Mouse (Mus musculus): ENCODE data around the gene Msh2. TPM values are rescaled to one million over a fixed set of nuclear protein-coding genes. Genes with fewer than 3 reads are reported as not detected.

Msh2 gene
- 29.0 and 33.8 TPM in 2 replicates for polyA plus RNA-seq (2012; rRNA removed)
- polyA plus RNA-seq (2014; fragmentation: Nextera tagmentation; extraction: Ambion mirVana), result 40.5 and 47.5 TPM in 2 replicates

DNA sequence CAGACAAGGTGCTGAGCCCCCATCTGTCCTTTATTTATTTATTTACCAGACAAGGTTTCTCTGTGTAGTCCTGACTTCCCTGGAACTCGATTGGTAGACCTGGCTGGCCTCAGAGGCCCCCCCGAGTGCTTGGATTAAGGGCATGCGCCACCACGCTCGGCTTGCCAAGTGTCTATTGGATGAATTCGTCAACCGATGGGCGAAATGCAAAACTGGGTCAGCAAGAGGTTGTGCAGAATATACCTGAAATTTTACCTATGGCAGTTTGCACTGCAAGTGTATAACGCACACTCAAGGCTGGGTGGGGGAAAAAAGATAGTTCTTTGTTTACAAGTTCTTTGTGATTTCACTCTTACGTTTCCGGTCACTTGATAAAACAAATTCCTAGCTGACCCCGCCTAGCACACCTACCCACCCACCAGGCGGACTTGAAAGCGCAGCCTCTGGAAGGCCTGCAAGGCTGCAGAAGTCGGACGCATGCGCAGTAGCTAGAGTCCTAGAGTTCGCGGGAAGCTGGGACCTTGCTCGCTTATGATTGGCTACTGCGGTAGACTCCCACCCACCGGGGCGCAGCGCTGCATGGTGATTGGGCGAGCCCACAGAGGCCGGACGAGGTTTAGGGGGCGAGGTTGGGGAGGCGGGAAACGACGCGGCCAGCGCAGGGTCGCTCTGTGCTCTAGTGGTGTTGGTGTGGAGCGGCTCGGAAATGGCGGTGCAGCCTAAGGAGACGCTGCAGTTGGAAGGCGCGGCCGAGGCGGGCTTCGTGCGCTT is at the start of gene Msh2:
TSS of gene Msh2 (plus strand) at position 441 of the 771 bp plus-strand sequence.
- ATAC-seq (ENCODE audit: low FRiP score, low read depth) (peak; percentile 99), DNase-seq (ENCODE audit: low spot score) (peak; percentile 100)
- WGBS, result under 1% methylated on average over 44 of the region's 44 CpGs
- Histone ChIP-seq H3K27me3 (ENCODE audit: control insufficient read depth, insufficient read depth, low read length) (no peaks in the 10 kb centered on the region), H3K36me3 (ENCODE audit: control insufficient read depth, insufficient read depth, low read length) (no peaks in the 10 kb centered on the region), H3K27ac (replicated peaks; ENCODE audit: low read depth, low read length) (peak within 1 kb of the TSS; percentile 71), H3K4me2 (replicated peaks; ENCODE audit: low read depth, low read length, severe bottlenecking) (peak within 1 kb of the TSS; percentile 55), H3K4me3 (replicated peaks; ENCODE audit: low read length) (peak within 1 kb of the TSS; percentile 95), H3K4me1 (ENCODE audit: control insufficient read depth, insufficient read depth, low read length) (peaks cover 10% of the 10 kb centered on the region; the same call in 1 of the 2 replicates), H3K9ac (ENCODE audit: low read depth, low read length, severe bottlenecking) (peak within 1 kb of the TSS; percentile 84), H3K9me3 (ENCODE audit: control insufficient read depth, low read length) (no peaks in the 10 kb centered on the region)
- peak; percentile 93 for TF ChIP-seq POLR2A (IDR thresholded peaks at IDR 0.05; ENCODE audit: borderline replicate concordance, extremely low read depth, insufficient read depth, insufficient read length)

DNA sequence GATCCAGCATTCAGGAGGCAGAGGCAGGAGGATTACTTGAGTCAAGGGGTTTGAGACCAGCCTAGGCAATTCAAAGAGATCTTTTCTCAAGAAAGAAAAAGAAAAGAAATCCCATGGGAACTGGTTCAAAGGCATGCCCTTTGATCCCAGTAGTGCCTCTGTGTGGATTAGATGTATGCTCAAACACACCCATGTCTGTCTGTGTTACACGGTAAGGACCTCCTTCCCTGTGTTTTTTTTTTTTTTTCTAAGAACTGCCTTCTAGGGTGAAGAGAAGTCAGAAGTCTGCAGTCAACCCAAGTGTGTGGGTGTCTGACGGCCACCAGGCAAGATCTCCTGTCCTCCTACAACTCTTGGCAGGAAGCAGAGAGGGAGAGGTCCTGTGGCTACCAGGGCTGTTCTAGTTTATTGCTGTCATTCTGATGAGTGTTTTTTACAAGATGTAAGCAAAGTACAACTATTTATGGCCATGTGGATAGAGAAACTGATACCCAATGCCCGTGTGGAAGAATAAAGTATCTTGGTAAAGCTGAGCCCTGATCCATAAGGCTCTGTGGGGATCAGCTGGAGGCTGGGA is 46.5 kb upstream of the Msh2 start:
- H3K4me2 ChIP-seq (replicated peaks; ENCODE audit: low read depth, low read length, severe bottlenecking), result no peak overlapping the region
- H3K9ac ChIP-seq (ENCODE audit: low read depth, low read length, severe bottlenecking), result no peak overlapping the region
- H3K4me3 ChIP-seq (replicated peaks; ENCODE audit: low read length), result no peak overlapping the region
- DNase-seq (ENCODE audit: low spot score) (no peak), ATAC-seq (ENCODE audit: low FRiP score, low read depth) (no peak)
- no peak for TF ChIP-seq POLR2A (IDR thresholded peaks at IDR 0.05; ENCODE audit: borderline replicate concordance, extremely low read depth, insufficient read depth, insufficient read length)
- H3K27ac ChIP-seq (replicated peaks; ENCODE audit: low read depth, low read length), result no peak overlapping the region
- no peaks in the 10 kb centered on the region for H3K4me1 ChIP-seq (ENCODE audit: control insufficient read depth, insufficient read depth, low read length)
- 42% methylated on average over 3 of the region's 3 CpGs for WGBS
- no peaks in the 10 kb centered on the region for H3K27me3 ChIP-seq (ENCODE audit: control insufficient read depth, insufficient read depth, low read length)
- H3K36me3 ChIP-seq (ENCODE audit: control insufficient read depth, insufficient read depth, low read length), result no peaks in the 10 kb centered on the region
- H3K9me3 ChIP-seq (ENCODE audit: control insufficient read depth, low read length), result no peaks in the 10 kb centered on the region

GRCm38 (mm10) chr17:87628144-87628543 is 44.0 kb upstream of the Msh2 start:
- Histone ChIP-seq H3K27ac (replicated peaks; ENCODE audit: low read depth, low read length) (no peak overlapping the region), H3K36me3 (ENCODE audit: control insufficient read depth, insufficient read depth, low read length) (no peaks in the 10 kb centered on the region), H3K4me3 (replicated peaks; ENCODE audit: low read length) (no peak overlapping the region), H3K4me1 (ENCODE audit: control insufficient read depth, insufficient read depth, low read length) (no peaks in the 10 kb centered on the region), H3K27me3 (ENCODE audit: control insufficient read depth, insufficient read depth, low read length) (no peaks in the 10 kb centered on the region), H3K4me2 (replicated peaks; ENCODE audit: low read depth, low read length, severe bottlenecking) (no peak overlapping the region), H3K9ac (ENCODE audit: low read depth, low read length, severe bottlenecking) (no peak overlapping the region), H3K9me3 (ENCODE audit: control insufficient read depth, low read length) (no peaks in the 10 kb centered on the region)
- ATAC-seq (ENCODE audit: low FRiP score, low read depth), result no peak
- no peak for TF ChIP-seq POLR2A (IDR thresholded peaks at IDR 0.05; ENCODE audit: borderline replicate concordance, extremely low read depth, insufficient read depth, insufficient read length)
- 63% methylated on average over 5 of the region's 5 CpGs for WGBS
- DNase-seq (ENCODE audit: low spot score), result no peak

DNA sequence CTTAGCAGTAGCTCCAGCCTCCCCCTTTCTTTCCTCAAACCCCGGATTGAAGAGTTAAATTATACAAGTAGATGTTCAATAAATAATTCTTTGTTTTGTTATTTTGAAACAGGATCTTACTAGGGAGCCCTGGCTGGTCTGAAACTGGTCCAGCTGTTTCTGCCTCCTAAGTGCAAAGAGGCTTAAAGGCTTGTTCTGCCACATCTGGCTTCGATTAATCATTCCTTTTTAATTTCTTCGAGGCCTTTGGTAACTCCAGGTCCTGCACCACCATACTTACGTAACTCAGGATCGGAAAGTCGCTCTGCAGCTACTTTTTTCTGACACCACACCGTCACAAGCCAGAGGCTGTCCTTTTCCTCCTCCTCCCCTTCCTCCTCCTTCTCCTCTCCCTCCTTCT is 43.4 kb upstream of the Msh2 start:
- H3K9me3 ChIP-seq (ENCODE audit: control insufficient read depth, low read length), result no peaks in the 10 kb centered on the region
- no peak for TF ChIP-seq POLR2A (IDR thresholded peaks at IDR 0.05; ENCODE audit: borderline replicate concordance, extremely low read depth, insufficient read depth, insufficient read length)
- no peak overlapping the region for H3K9ac ChIP-seq (ENCODE audit: low read depth, low read length, severe bottlenecking)
- no peak overlapping the region for H3K4me2 ChIP-seq (replicated peaks; ENCODE audit: low read depth, low read length, severe bottlenecking)
- no peak overlapping the region for H3K27ac ChIP-seq (replicated peaks; ENCODE audit: low read depth, low read length)
- no peak overlapping the region for H3K4me3 ChIP-seq (replicated peaks; ENCODE audit: low read length)
- peak; percentile 58 for DNase-seq (ENCODE audit: low spot score)
- H3K36me3 ChIP-seq (ENCODE audit: control insufficient read depth, insufficient read depth, low read length), result no peaks in the 10 kb centered on the region
- H3K4me1 ChIP-seq (ENCODE audit: control insufficient read depth, insufficient read depth, low read length), result no peaks in the 10 kb centered on the region
- H3K27me3 ChIP-seq (ENCODE audit: control insufficient read depth, insufficient read depth, low read length), result no peaks in the 10 kb centered on the region
- no peak for ATAC-seq (ENCODE audit: low FRiP score, low read depth)
- WGBS, result 33% methylated on average over 7 of the region's 7 CpGs

- 0 out of 2 replicates have a peak, but pooled peaks have one; percentile 21 for ATAC-seq (ENCODE audit: low FRiP score, low read depth)
Measured at GRCm38 (mm10) chr17:87637056-87637389, 35.1 kb upstream of the Msh2 start.

More at GRCm38 (mm10) chr17:87637056-87637389, 35.1 kb upstream of the Msh2 start:
- H3K4me1 ChIP-seq (ENCODE audit: control insufficient read depth, insufficient read depth, low read length), result no peaks in the 10 kb centered on the region
- H3K9ac ChIP-seq (ENCODE audit: low read depth, low read length, severe bottlenecking), result peak overlapping the region; percentile 55; the same call in 1 of the 2 replicates
- H3K4me3 ChIP-seq (replicated peaks; ENCODE audit: low read length), result peak overlapping the region; percentile 61
- no peak overlapping the region for H3K27ac ChIP-seq (replicated peaks; ENCODE audit: low read depth, low read length)
- no peak for TF ChIP-seq POLR2A (IDR thresholded peaks at IDR 0.05; ENCODE audit: borderline replicate concordance, extremely low read depth, insufficient read depth, insufficient read length)
- H3K4me2 ChIP-seq (replicated peaks; ENCODE audit: low read depth, low read length, severe bottlenecking), result peak overlapping the region; percentile 85
- no peak for DNase-seq (ENCODE audit: low spot score)
- 3% methylated on average over 22 of the region's 22 CpGs for WGBS
- H3K27me3 ChIP-seq (ENCODE audit: control insufficient read depth, insufficient read depth, low read length), result peaks cover 38% of the 10 kb centered on the region
- H3K9me3 ChIP-seq (ENCODE audit: control insufficient read depth, low read length), result no peaks in the 10 kb centered on the region
- H3K36me3 ChIP-seq (ENCODE audit: control insufficient read depth, insufficient read depth, low read length), result no peaks in the 10 kb centered on the region
